Mouse (Mus musculus) spleen, postnatal 36 days (tissue): Measurements from ENCODE around the gene Ltb.
"Not testable (repeated sequence)": the region's sequence is repeated elsewhere in the genome, so short reads cannot be mapped to it uniquely, and the experiment has no call there.

Source experiments
- DNase-seq, 2 experiments: peaks; one replicate each; pipeline ENCODE4 v3.0.0; 2022; ENCODE audit warnings: low spot score in 2 of 2, mixed read lengths in 1 of 2

The Ltb gene

DNA sequence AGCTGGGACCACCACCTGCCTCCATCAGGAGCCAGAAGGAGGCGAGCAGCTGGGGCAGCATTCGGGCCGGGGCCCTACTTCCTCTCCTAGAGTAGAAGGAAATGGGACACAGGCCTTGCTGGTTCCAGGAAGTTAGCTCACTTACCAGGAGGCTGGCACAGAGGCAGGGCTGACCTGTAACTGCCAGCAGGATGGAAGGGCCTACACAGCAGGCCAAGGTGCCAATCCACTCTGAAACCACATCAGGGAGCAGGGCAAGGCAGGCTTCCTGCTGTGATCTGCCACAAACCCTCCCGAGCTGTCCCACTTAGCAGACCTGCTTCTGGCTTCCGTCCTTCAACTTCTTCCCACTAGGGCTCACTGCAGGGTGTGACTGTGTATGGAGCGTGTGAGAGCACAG lies 28.1 kb downstream of the Ltb start:
- DNase-seq, result no peak

DNA sequence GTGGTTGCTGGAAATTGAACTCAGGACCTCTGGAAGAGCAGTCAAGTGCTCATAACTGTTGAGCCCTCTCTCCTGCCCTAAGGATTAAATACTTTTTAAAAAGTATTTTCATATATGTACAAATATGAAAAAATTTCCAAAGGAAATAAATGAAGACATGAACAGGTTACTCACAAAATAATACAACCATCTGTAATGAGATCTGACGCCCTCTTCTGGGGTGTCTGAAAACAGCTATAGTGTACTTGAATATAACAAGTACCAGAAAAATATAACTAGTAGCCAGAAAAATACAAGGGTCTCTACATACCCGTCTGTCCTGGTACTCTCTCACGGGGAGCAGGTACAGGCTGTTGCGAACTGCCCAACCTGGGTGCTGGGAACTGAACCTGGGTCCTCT lies 30.4 kb downstream of the Ltb start:
- no peak for DNase-seq

DNA sequence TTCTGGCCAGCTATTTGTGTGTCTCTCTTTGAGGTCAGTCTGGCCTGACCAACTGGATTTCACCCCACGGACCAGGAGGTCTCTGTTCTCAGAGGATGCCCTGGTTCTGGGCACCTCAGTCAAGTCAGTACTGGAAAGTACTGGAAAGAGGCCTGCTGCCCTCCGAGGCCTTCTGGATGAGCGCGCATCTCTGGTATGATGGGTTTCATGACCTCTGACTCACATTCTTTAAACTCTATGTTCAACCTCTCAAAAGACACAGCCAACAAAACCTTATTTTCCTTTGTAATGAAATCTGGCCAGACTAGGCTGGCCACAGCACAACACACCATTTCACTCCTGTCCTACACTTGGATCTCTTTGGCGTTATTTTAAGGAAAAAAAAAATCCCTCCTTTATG lies 31.2 kb downstream of the Ltb start:
- DNase-seq, result no peak

DNA sequence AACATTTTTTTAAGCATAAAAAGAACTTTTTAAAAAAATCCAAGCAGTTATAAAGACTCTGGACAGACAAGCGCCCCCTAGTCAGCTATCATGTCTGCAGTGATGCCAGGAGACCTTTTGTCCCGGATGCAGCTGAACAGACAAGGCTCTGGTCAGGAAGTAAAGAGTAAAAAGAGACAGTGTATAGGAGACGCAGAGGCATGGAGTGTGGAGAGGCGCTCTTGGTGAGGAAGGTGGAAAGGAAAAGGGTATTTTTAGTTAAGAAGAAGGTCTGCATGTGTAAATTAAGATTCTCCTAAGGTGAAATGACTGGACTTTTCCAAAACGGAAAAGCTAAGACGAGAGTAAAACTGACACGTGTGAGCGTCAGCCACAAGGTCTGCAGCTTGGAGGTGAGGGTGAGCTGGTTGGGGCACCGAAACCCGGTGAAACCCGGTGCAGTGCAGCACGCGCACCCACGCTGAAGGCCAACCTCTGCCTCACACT lies 32.4 kb downstream of the Ltb start:
- DNase-seq, result peak in 1 of 2 experiments; percentile 52

DNA sequence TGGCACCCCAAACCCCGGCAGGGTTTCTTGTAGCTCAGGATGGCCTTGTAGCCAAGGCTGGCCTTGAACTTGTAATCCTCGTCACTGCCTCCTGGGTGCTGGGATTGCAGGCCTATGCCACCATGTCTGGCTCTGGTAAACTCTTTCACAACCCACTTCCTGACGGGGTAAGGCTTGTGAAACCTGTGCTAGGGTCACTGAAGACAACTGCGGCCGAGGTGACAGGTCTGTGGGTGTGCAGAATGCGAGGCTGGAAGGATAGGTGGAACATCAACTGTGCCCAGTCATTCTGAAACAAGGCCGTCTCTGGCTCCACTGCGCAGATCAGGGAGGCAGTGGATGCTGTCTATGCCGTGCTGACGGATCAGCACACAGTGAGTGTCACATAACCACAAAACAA lies 36.8 kb downstream of the Ltb start:
- DNase-seq, result no peak

DNA sequence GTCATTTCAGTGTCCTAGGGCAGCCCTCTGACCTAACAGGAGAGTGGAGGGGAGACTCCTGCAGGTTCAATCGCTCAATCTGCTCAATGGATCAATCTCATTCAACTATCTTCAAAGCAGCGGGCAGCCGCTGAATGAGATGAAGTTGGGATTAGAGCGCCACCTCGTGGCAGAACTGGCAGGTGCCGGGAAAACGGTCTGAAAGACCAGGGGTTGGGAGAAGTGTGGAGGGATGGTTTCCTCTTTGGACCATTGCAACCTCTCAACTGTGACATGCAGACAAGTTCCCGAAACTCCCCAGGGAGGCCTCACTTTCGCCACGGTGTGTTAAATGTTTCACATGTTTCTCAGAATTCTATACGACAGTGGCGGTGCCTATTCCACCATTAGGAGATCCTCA lies 37.8 kb downstream of the Ltb start:
- DNase-seq, result peak; percentile 79 to 88

DNA sequence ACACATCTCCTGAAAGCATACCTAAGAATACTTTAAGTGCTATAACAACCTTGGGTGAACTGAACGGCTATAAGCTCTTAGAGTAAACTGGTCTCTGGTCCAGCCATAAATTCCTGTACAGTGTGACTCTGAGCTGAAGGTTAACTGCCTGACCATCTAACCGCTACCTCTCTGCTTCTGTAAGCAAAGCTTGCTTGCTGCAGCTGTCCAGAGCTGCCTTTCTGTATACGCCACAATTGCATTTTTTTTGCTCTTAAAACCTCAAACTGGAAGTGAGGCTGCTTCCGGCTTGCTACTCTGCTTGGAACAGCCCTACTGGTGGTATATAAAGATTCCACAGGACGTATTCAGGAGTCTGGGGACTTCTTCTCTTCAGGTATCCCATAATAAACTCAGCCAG lies 38.4 kb downstream of the Ltb start:
- DNase-seq, result peak in 1 of 2 experiments; percentile 57

DNA sequence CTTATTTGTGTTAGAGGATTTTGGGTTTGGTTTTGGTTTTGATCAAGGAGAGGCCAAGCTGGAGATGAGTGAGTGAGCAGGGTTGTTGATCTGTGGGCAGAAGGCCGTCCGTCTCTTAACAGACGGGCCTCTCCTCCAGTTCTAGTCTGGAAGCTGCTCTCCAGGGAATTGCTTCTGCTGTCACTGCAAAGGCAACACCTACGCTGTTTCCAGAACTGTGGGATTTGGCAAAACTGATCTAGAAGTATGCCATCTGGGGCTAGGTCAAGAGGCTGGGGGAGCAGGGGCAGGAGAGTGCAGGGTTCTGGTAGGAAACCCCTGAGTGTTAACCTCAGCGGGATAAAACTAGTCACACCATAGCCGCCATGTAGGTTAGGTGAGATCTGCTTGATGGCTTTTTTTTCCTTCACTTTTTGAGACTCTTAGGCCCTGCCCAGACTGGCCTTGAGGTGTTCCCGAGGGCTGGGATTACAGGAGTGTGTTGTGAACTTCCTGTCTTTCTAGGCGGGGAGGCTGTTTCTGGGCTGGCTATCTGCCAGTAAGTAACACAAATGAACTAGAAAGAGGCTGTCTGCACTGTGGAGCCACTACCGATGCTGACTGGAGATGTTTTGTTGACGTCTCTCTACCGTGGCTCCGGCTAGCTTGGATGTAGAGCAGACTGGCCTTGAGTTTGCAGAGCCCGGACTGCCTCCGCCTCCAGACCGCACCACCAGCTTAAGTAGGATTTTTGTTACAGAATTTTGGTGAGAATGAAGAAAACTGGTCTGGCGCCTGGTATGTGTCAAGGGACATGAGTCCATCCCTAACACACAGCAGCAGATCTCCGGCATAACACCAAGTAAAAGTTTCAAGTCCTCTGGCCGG lies 39.1 kb downstream of the Ltb start, which contains the start of gene Atp6v1g2:
Gene Atp6v1g2 (plus strand): TSS at position 547 of the 867 bp plus-strand sequence.
- DNase-seq, result peak; percentile 41 to 61

DNA sequence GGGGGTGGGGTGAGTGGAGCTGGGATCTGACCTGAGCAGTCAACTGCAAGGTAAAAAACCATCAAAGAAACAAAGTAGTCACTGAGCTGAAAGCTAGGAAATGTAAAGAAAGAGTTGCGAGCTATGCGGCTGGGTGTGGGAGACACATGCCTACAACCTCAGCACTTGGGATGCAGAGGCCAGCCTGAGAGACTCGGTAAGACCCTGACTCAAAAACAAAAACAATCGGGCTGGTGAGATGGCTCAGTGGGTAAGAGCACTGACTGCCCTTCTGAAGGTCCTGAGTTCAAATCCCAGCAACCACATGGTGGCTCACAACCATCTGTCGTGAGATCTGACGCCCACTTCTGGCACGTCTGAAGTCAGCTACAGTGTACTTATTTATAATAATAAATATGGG lies 39.9 kb downstream of the Ltb start:
- not testable (repeated sequence) for DNase-seq

DNA sequence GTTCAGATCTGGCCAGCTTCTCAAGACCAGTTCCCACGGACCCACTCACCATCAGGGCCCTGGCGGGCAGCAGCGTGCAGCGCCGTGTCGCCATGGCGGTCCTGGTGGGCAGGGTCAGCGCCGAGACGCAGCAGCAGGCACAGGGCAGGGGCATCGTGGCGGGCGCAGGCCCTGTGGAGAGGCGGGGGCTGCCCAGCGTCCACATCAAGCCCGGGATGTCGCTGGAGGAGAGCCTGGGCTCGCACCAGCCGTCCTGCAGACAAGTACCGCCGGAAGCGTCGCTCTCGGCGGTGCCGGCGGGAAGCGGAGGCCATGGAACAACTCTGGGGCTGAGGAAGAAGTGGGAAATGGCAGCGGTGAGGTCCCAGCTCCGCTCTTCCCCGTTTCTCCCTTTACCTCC lies 40.7 kb downstream of the Ltb start:
- peak in 1 of 2 experiments; percentile 35 for DNase-seq

DNA sequence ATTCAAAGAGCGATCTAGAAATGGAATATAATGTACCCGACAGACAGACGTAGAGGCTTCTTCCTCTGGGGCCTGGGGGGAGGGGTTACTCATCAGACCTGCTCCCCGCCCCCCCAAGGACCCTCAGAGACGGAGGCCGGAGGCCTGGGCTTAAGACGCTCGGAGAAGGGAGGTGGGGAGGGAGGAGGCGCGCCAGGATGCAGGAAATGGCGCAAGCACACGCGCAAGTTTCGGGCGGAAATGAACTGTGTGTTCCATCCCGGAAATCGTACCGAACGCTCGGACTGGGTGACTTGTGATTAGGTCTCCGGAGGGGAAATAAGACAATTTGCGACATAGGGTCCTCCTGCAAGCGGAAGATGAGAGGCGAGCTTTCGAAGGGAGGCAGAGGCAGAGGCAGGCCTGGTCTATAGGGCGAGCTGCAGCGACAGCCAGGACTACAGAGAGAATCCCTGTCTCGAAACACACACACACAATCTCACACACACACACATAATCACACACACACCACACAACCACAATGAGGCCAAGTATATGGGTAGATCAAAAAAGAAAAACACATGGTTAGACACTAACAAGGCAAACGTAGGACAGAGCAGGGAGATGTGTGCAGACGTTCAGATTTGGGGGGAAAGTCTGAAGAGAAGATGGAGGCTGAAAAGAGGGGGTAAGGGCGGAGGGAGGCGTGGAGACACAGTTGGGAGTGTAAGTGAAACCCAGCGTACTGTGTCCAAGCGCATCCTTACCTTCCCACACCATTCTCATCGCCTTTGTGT lies 41.6 kb downstream of the Ltb start, which contains the start of gene Nfkbil1:
Gene Nfkbil1 (minus strand): TSS at position 179 of the 776 bp plus-strand sequence.
- DNase-seq, result peak; percentile 92 to 96

DNA sequence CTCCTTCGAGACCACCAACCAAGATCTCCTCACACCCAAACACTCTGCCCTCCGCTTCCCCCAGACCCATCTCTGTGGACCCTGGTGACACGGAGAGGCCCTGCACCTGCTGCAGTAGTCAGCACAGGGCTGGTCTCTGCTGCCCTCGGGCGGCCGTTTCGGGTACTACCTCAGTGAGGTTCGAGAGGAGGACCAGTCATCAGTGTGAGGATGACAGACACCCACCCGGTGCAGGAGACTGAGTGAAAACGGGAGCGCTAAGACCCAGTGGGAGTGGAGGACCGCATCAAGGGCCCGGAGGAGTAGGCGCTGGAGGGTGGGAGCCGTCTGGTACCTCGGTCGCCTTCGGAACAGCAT lies 42.1 kb downstream of the Ltb start:
- DNase-seq, result peak; percentile 93 to 94

DNA sequence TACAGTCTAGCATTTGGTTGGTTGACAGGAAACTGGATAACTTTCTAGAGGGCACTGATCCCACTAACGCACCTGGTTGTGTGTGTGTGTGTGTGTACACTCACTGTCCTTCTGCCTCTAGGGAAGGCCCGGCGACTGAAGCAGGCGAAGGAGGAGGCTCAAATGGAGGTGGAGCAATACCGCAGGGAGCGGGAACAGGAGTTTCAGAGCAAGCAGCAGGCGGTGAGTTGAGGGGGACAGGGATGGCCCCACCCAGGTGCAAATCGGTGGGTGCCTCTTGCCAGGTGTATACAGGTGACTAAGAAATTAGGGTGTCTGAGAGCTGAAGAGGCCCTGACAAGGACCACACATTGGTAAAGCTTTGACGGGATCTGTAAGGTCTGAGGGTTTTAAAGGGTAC lies 42.8 kb downstream of the Ltb start:
- DNase-seq, result no peak

DNA sequence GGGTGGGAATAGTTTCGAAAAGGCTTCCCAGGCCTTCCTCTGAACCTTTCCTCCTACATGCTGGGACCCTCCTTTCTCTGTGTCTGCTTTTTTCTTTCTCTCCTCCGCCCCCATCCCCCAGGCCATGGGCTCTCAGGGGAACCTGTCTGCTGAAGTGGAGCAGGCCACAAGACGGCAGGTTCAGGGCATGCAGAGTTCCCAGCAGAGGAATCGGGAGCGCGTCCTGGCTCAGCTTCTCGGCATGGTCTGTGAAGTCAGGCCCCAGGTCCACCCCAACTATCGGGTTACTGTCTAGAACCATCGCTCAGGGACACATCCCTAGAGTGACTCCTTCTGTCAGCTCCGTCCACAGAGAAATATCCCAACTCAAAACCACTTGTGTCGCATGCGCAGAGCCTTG lies 43.3 kb downstream of the Ltb start:
- no peak for DNase-seq

DNA sequence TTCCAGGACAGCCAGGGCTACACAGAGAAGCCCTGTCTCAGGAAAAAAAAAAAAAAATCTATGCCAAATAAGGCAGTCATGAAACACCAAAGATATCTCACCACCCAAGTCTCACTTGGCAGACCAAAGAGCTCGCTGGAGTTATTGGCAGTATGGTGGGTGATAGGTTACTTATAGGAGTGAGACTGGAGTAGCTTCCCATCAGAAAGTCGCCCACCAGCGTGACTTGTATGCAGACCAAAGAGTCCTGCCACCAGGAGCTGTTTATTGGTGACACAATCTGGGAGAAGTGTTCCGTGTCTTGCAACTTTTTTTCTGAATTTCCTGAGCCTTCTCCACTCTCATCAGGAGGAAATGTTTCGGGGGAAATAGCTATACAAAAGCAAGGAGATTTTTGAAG lies 45.5 kb downstream of the Ltb start:
- no peak for DNase-seq

DNA sequence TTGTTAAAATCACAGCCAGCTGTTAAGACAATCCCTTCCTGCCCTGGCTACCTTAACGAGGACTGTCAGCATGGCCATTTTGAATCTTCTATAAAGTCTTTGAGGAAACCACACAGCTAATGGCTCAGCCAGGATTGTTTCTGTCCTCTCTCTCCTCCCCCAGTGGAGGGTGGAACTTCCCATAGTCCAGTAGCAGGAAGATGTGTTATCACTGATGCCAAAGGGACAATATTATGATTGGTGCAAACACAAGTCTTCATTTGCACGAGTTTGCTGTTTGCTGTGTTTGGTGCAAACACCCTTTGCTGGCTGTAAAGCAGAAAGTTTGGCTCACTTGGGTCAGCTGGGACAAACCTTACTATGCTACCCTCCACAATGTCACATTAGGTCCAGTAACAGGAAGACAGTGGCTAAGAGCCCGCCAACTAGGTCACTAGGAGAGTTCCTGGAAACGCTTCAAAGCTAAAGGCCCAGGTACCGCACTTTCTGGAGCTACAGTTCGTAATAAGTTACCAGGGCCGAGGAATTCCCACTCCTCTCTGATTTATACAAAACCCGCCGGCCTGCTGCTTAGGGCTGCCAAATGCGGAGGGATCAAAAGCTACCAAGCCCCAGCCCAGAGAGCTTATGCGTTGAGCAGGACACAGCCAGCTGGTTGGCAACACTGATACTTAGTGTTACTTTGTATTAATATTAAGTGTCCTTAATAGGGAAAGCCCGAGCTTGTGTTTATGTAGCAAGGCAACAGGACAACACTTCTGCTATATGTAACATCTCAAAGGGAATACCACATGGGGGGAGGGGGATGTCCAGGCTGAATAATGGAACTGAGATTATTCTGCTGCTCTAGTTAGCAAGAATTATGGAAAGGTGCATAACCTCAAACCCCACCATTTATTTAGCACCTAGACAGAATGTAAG lies 46.4 kb downstream of the Ltb start:
- no peak for DNase-seq

DNA sequence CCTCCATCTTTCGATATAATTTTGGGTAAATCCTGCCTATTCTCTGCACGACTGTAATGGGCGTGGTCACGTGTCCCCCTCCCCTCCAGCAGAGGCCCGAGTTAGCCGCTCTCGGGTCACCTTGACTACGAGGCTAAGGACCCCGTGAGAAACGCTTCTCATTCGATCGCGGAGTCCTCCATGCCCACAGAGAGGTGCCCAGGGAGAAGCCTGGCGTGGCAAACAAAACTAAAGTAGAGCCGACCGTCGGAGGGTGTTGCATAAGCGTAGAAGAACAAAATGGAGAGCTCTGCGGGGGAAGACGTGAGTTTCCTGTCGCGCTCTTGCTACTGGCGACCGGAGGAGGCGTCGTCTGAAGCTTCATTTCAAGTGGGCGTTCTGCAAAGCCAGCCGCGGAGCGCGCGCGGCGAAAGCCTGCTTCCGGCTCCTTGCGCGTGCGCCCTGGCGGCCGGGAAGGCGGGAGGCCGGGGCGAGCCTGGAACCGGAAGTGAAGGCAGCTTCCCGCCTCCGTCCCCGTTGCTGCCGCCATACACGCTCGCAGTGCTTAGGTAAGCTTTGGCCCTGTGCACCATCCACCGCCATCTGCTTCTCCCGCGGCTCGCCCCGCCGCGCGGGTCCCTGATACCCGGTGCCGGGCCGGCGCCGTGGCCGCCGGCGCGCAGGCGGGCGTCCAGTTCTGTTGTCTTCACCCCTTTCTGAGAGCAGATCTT lies 47.2 kb downstream of the Ltb start, which contains the start of gene Ddx39b:
Gene Ddx39b (plus strand): TSS at position 442 of the 710 bp plus-strand sequence.
- peak; percentile 96 for DNase-seq

DNA sequence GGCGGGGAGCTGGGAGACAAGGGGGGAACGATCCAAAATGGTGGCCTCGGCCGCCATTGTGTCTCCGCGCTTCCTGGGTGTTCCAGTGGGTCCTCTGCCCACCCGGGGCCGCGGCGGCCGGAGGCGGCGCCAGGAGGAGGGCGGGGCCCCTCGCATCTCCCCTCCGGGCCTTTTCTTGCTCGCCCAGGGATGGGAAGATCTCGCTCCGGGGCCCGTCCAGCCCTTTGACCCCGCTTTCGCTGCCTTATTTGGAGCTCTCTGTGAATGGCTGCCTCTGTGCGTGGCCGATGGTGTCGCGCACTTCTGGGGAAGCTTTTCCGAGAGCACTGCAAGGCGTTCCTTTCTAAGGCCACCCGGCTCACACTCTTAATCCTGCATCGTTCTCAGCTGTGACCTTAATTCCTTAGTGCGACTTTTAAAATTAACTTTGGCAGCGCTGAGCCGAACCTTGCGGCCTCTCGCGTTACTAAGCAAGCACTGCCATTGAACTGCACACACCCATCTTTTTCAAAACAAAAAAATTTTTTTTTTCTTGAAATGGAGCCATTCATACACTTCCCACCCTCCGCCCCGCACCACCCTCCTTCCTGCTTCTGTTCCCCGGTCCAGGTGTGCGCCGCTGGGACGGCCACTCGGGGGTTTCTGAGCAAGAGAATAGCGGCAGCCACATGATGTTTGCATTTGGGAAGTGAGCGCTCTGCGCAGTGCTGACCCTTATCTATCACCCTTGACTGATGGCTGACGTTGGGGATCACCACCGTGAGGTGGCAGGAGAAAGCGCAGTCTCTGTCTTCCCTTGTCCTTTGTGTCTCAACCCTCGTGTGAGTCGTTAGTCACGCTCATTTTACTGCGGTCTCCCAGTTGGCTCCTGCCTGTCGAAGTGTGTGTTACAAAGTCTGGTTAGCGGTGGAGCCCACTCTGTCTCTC lies 48.0 kb downstream of the Ltb start:
- peak; percentile 60 to 70 for DNase-seq

DNA sequence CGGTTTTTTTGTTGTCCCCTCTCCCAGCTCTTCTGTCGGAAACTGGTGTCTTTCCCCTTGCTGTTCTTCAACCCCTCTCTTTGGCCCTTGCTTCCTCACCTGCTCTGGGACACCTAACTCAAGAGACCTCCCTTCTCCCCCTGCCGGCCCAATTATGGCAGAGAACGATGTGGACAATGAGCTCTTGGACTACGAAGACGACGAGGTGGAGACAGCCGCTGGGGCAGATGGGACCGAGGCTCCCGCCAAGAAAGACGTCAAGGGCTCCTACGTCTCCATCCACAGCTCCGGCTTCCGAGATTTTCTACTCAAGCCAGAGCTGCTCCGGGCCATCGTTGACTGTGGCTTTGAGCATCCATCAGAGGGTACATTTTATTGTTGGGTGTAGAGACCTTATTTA lies 48.8 kb downstream of the Ltb start:
- DNase-seq, result no peak

DNA sequence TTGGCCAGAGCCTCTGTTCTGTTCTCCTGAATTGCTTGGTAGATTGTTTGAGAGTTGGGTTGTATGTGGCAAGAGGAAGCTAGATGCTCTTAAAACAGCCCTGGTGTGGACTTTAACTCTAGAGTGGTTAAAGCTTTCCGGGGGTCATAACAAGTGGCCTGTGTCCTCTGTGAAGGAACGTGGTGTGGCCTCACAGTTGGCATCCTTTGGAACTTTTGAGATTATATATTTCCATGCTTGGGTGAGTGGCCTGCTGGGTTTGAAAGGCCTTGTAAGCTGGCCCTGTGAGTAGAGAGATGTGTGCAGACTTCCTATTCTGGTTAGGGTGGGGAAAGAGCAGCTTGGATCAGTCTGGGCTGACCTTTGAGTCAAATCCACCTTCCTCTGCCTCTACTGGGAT lies 50.8 kb downstream of the Ltb start:
- DNase-seq, result no peak
